Mouse (Mus musculus) G1E (cell line): ENCODE measurements around the gene Lhb. TPM values are rescaled to one million over a fixed set of nuclear protein-coding genes. Genes with fewer than 3 reads are reported as not detected.
"Not testable (repeated sequence)": the region's sequence is repeated elsewhere in the genome, so short reads cannot be mapped to it uniquely, and the experiment has no call there.

ENCODE experiments used
- ATAC-seq: 2 replicates; pipeline ENCODE4 v1.8.0; 2016; ENCODE audit warnings: mild to moderate bottlenecking; ENCODE audit not compliant: insufficient number of reproducible peaks, poor library complexity, low FRiP score, severe bottlenecking; ENCODE audit errors: extremely low read depth
- DNase-seq: peaks from one replicate; pipeline ENCODE4 v3.0.0; 2012; ENCODE audit warnings: low spot score
- H3K27me3 ChIP-seq: 2 replicates; pipeline ENCODE4 v1.6.1; 2012; ENCODE audit warnings: mild to moderate bottlenecking, low read length, inconsistent platforms; ENCODE audit not compliant: insufficient read depth
- H3K36me3 ChIP-seq: replicated peaks from 2 replicates; pipeline ENCODE3; 2012; ENCODE audit warnings: mild to moderate bottlenecking, inconsistent platforms
- H3K4me1 ChIP-seq: 2 replicates; pipeline ENCODE4 v1.6.1; 2012; ENCODE audit warnings: low read depth, low read length, inconsistent platforms, mixed read lengths; ENCODE audit not compliant: insufficient read depth
- H3K4me3 ChIP-seq: 2 replicates; pipeline ENCODE4 v1.5.1; 2012; ENCODE audit warnings: low read depth, mild to moderate bottlenecking, inconsistent platforms, low read length, moderate library complexity, mixed read lengths
- H3K9me3 ChIP-seq: replicated peaks from 2 replicates; pipeline ENCODE4 v1.6.1; 2012; ENCODE audit warnings: inconsistent platforms
- CTCF ChIP-seq: IDR thresholded peaks from 2 replicates; pipeline ENCODE4 v1.5.1; 2012; ENCODE audit warnings: low read depth, low read length, inconsistent platforms, mixed read lengths
- GATA1 ChIP-seq: IDR thresholded peaks from 2 replicates; pipeline ENCODE4 v1.6.1; 2012; ENCODE audit warnings: borderline replicate concordance, low read length, inconsistent platforms, mixed read lengths
- GATA2 ChIP-seq: IDR thresholded peaks from 2 replicates; pipeline ENCODE4 v1.6.1; 2012; ENCODE audit warnings: low read depth, low read length, inconsistent platforms, borderline replicate concordance
- POLR2AphosphoS5 ChIP-seq: IDR thresholded peaks from 2 replicates; pipeline ENCODE4 v1.6.1; 2012; ENCODE audit warnings: low read depth, low read length, inconsistent platforms; ENCODE audit not compliant: insufficient replicate concordance
- TAL1 ChIP-seq: conservative IDR thresholded peaks from 2 replicates; pipeline ENCODE4 v1.6.1; 2012; ENCODE audit warnings: low read depth, low read length, inconsistent platforms, mixed read lengths
- polyA plus RNA-seq: library from polyadenylated mRNA; stranded (reverse); fragments of >175 nt; gene quantifications from 2 replicates; pipeline ENCODE4 v1.2.3, GENCODE M21; 2012
- total RNA-seq, 2 experiments: library from RNA; stranded (forward) in 1 of 2; stranded (reverse) in 1 of 2; fragments of 200-1000 nt in 1 of 2; fragments of >200 nt in 1 of 2; fragmentation: Nextera tagmentation in 1 of 2; gene quantifications; 2 replicates each; pipeline ENCODE4 v1.2.3; 2014 to 2017

The Lhb gene
- total RNA-seq (2014; fragmentation: Nextera tagmentation) (not detected in 2 replicates), total RNA-seq (2017) (not detected in 2 replicates), polyA plus RNA-seq (not detected in 2 replicates)

DNA sequence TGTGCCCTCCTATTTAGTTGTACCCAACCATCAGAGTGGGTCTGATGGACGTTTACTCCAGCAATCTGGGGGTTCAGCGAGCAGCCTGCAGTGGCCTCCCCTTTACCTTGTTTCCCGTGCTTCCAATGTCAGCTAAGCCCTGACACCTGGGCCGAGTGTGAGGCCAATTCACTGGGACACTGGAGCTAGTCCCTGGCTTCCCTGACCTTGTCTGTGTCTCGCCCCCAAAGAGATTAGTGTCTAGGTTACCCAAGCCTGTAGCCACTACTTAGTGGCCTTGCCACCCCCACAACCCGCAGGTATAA, at the start of gene Lhb:
Gene Lhb, plus strand, starts transcription at position 206 of the 305 bp plus-strand sequence.
- peaks cover 63% of the 10 kb centered on the region for H3K36me3 ChIP-seq
- DNase-seq: no peak
- peaks cover 29% of the 10 kb centered on the region for H3K27me3 ChIP-seq
- no peak for ATAC-seq
- peaks cover 40% of the 10 kb centered on the region for H3K4me1 ChIP-seq
- no peak within 1 kb of the TSS for H3K4me3 ChIP-seq
- TF ChIP-seq TAL1 (no peak), CTCF (no peak), GATA2 (no peak), GATA1 (no peak), POLR2AphosphoS5 (no peak)
- H3K9me3 ChIP-seq: no peaks in the 10 kb centered on the region

DNA sequence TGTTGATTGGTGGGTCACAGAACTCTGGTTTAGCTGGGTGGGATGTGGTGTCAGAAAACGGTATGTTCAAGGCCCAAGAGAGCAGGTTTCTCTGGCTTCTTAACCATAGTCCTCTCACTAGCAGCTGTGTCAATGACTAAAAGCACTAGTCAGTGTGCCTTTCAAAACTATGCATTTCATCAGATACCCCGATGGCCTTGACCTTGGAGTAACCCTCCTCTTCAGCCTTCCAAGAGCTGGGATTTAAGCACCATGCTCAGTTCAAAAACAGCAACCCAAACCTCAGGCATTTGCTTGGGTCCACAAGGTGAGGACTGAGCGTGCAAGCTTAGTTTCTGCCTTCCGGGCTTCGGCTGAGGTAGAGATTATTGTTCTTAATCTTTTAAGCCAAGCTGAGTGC, 48.2 kb upstream of the Lhb start:
- H3K27me3 ChIP-seq: peaks cover 5% of the 10 kb centered on the region; the same call in 1 of the 2 replicates
- H3K4me1 ChIP-seq: peaks cover 69% of the 10 kb centered on the region
- no peak overlapping the region for H3K4me3 ChIP-seq
- TF ChIP-seq POLR2AphosphoS5 (no peak), GATA2 (no peak), GATA1 (no peak), TAL1 (no peak), CTCF (no peak)
- H3K36me3 ChIP-seq: peaks cover 73% of the 10 kb centered on the region
- no peaks in the 10 kb centered on the region for H3K9me3 ChIP-seq
- DNase-seq (no peak), ATAC-seq (no peak)

DNA sequence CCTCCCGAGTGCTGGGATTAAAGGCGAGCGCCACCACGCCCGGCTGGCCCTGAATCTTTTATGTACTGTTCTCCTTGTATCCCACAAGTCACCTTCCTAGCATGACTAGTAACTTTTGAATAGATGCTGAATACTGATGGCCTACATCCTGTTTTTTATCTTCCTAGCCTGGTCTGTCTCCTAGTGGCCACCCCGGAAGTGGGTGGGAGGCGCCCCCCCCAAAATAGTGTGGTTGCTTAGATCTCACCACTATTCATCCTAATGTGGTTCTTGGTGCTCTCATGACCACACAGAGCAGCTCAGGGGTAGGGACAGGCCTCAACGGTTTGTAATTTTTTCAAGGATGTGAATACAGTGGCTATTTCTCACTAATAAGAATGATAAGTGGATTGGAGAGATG, 46.0 kb upstream of the Lhb start:
- ATAC-seq: peak; percentile 22; the same call in 1 of the 2 replicates
- DNase-seq: no peak
- TF ChIP-seq GATA1 (no peak), TAL1 (no peak), POLR2AphosphoS5 (no peak), CTCF (no peak), GATA2 (no peak)
- H3K36me3 ChIP-seq: peaks cover 81% of the 10 kb centered on the region
- peaks cover 5% of the 10 kb centered on the region; the same call in 1 of the 2 replicates for H3K27me3 ChIP-seq
- H3K4me3 ChIP-seq: no peak overlapping the region
- peaks cover 56% of the 10 kb centered on the region for H3K4me1 ChIP-seq
- no peaks in the 10 kb centered on the region for H3K9me3 ChIP-seq

DNA sequence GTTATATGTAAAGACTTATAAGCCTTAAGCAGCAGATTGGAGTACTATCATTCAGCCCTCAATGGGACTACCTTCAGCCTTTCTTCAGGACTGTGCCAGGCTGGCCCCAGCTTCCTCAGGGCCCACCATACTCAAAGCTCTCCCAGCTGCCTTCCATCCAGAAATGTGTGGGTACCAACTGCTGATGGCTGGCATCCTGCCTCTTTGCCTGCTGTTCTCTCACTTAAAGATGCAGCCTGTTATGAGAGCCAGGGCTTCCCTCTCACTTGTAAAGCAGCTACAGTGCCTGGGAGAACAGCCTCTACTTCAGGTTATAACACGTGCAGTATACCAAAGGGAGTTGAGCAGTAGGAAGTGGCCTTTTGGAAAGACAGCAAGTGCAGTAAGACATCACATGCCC, 44.6 kb upstream of the Lhb start:
- DNase-seq: no peak
- no peaks in the 10 kb centered on the region for H3K9me3 ChIP-seq
- no peak overlapping the region for H3K4me3 ChIP-seq
- no peaks in the 10 kb centered on the region; the same call in 1 of the 2 replicates for H3K27me3 ChIP-seq
- peaks cover 95% of the 10 kb centered on the region for H3K36me3 ChIP-seq
- ATAC-seq: no peak
- peaks cover 54% of the 10 kb centered on the region for H3K4me1 ChIP-seq
- TF ChIP-seq CTCF (no peak), GATA2 (no peak), GATA1 (no peak), TAL1 (no peak), POLR2AphosphoS5 (no peak)

DNA sequence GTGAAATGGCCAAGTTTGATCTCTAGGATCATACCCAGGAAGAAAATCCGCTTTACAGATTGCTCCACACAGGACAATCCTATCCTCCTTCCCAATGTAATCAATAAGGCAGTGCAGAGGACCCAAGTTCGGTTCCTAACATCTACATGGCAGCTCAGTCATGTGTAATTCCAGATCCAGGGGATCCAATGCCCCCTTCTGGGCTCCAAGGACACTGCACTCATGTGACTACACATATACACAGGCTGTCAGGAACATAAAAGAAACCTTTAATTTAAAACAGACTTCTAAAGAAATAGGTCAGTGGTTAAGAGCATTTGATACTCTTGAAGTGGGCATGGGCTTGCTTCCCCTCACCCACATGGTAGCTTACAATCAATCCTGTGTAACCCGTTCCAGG, 34.5 kb upstream of the Lhb start:
- no peaks in the 10 kb centered on the region for H3K27me3 ChIP-seq
- H3K9me3 ChIP-seq: no peaks in the 10 kb centered on the region
- no peak overlapping the region for H3K4me3 ChIP-seq
- peaks cover 98% of the 10 kb centered on the region for H3K36me3 ChIP-seq
- no peak for DNase-seq
- no peak for ATAC-seq
- H3K4me1 ChIP-seq: peaks cover 53% of the 10 kb centered on the region
- TF ChIP-seq TAL1 (no peak), CTCF (no peak), GATA2 (no peak), POLR2AphosphoS5 (no peak), GATA1 (no peak)

DNA sequence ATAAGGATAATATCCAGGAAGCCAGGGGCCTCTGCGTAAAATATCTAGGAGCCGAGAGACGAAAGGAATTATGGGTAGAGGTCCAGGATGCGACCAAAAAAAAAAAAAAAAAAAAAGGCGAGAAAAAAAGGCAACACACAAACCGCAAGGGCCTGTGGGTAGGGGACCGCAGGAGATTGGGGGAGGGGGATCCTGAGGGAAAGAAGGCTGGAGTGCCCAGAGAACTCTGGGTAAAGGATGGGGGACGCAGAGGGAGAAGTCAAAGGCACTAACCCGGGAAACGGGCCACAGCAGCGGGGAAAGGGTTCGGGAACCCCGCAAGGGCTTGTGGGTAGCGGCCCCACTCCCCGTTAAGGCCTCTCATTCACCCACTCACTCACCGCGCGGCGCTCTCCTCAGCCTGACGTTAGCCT, 25.5 kb upstream of the Lhb start:
- H3K36me3 ChIP-seq: peaks cover 43% of the 10 kb centered on the region
- DNase-seq: peak; percentile 45
- no peaks in the 10 kb centered on the region for H3K27me3 ChIP-seq
- no peaks in the 10 kb centered on the region for H3K9me3 ChIP-seq
- peaks cover 44% of the 10 kb centered on the region for H3K4me1 ChIP-seq
- peak overlapping the region; percentile 83 for H3K4me3 ChIP-seq
- 0 out of 2 replicates have a peak, but pooled peaks have one; percentile 5 for ATAC-seq
- TF ChIP-seq CTCF: no peak
- TF ChIP-seq GATA2: no peak
- TF ChIP-seq POLR2AphosphoS5: no peak
- no peak for TF ChIP-seq GATA1
- TF ChIP-seq TAL1: no peak

DNA sequence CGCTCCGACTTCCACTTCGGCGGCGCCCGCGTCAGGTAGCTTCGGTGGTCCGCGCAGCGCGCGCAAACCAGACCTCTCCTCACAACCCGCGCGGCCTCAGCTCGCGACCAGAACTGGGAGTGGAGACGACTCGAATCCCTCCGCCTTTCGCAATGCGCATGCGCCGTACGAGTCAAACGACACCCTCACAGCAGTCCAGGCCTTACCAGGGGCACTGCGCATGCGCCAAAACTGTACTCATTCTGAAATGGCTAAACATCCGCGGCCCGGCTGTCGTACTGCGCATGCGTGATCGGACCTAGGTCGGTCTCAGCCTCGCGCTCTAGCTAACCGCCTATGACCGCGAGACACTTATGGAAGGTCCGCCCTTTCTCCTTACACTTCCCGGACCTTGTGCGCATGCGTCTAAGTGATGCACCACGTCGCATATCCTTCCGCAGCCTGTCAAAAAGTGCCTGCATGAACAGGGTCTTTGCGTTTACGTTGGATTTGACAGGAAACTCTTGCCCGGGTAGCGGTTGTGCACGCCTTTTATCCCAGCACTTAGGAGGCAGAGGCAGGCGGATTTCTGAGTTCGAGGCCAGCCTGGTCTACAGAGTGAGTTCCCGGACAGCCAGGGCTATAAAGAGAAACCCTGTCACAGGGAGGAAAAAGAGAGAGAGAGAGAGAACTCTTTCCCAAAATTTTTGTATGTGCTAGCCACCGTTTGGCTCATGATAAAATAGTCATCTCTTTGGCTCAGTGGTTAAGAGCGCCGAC, 24.9 kb upstream of the Lhb start, which contains the start of gene Snrnp70:
Gene Snrnp70, minus strand, starts transcription at position 165 of the 759 bp plus-strand sequence.
- Histone ChIP-seq H3K4me3 (peak within 1 kb of the TSS; percentile 83), H3K27me3 (peaks cover under 1% of the 10 kb centered on the region; the same call in 1 of the 2 replicates), H3K4me1 (peaks cover 41% of the 10 kb centered on the region), H3K9me3 (no peaks in the 10 kb centered on the region), H3K36me3 (peaks cover 37% of the 10 kb centered on the region)
- TF ChIP-seq GATA1: no peak
- no peak for TF ChIP-seq CTCF
- TF ChIP-seq POLR2AphosphoS5: no peak
- no peak for TF ChIP-seq GATA2
- no peak for TF ChIP-seq TAL1
- DNase-seq: peak; percentile 92
- ATAC-seq: peak; percentile 94

DNA sequence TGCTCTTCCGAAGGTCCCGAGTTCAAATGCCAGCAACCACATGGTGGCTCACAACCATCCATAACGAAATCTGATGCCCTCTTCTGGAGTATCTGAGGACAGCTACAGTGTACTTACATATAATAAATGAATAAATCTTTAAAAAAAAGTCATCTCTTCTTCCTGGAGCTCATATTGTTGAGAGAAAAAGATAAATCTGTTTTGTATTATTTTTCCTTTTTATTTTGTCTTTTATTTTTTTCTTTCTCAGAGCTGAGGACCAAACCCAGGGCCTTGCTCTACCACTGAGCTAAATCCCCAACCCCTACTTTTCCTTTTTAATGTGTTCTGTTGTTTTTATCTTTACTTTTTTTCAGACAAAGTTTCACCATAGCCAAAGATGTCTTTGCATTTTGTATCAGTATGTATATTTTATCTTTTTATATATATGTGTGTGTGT, 24.3 kb upstream of the Lhb start:
- DNase-seq, ATAC-seq: not testable (repeated sequence)
- H3K36me3 ChIP-seq: peaks cover 33% of the 10 kb centered on the region

More for the DNA sequence above, 24.3 kb upstream of the Lhb start:
- peaks cover 41% of the 10 kb centered on the region for H3K4me1 ChIP-seq
- peak overlapping the region; percentile 83; the same call in 1 of the 2 replicates for H3K4me3 ChIP-seq
- H3K9me3 ChIP-seq, H3K27me3 ChIP-seq: not testable (repeated sequence)
